Mouse (Mus musculus) lung, embryonic 15.5 days (tissue): ENCODE measurements around the gene Mllt11. TPM values are rescaled to one million over a fixed set of nuclear protein-coding genes. Genes with fewer than 3 reads are reported as not detected.
A peak's percentile ranks its signal among the peaks of the same experiment; 100 is the strongest.

Source experiments
- ATAC-seq: fragments of 200-750 bp; cut with Nextera tagmentation; 2 replicates; pipeline ENCODE4 v1.8.0; 2017; ENCODE audit warnings: moderate number of reproducible peaks, borderline replicate concordance; ENCODE audit not compliant: low FRiP score, low TSS enrichment; ENCODE audit errors: extremely low read depth
- H3K27ac ChIP-seq: fragments of 300-500 bp; sonication (generic); 2 replicates; pipeline ENCODE4 v1.5.1; 2015; ENCODE audit warnings: moderate library complexity, mild to moderate bottlenecking, inconsistent platforms
- H3K27me3 ChIP-seq: fragments of 300-500 bp; sonication (generic); 2 replicates; pipeline ENCODE4 v1.6.1; 2015; ENCODE audit warnings: inconsistent platforms
- H3K36me3 ChIP-seq: fragments of 300-500 bp; sonication (generic); 2 replicates; pipeline ENCODE4 v1.6.1; 2015; ENCODE audit warnings: inconsistent platforms
- H3K4me1 ChIP-seq: fragments of 300-500 bp; sonication (generic); 2 replicates; pipeline ENCODE4 v1.6.1; 2015; ENCODE audit warnings: inconsistent platforms
- H3K4me2 ChIP-seq: fragments of 300-500 bp; sonication (generic); 2 replicates; pipeline ENCODE4 v1.6.1; 2015; ENCODE audit warnings: inconsistent platforms, mild to moderate bottlenecking, moderate library complexity
- H3K4me3 ChIP-seq: fragments of 300-500 bp; sonication (generic); 2 replicates; pipeline ENCODE4 v1.5.1; 2015; ENCODE audit warnings: mild to moderate bottlenecking, inconsistent platforms
- H3K9ac ChIP-seq: fragments of 300-500 bp; sonication (generic); 2 replicates; pipeline ENCODE4 v1.6.1; 2015; ENCODE audit warnings: inconsistent platforms
- H3K9me3 ChIP-seq: fragments of 300-500 bp; sonication (generic); 2 replicates; pipeline ENCODE4 v1.6.1; 2016; ENCODE audit warnings: inconsistent platforms
- WGBS: fragments of 180-500 bp; shearing (Covaris S2); methylation state at CpG from one replicate; pipeline ENCODE4 v1.1.7; 2015; 5-methylcytosine and 5-hydroxymethylcytosine counted together
- polyA plus RNA-seq: library from polyadenylated mRNA; unstranded; fragments of >200 nt; fragmentation: Nextera tagmentation; extraction: Ambion mirVana; gene quantifications from 2 replicates; pipeline ENCODE4 v1.2.1, GENCODE M21; 2015

The Mllt11 gene
- polyA plus RNA-seq, 1 experiment from 2014 or later = 11.6 TPM

- Histone ChIP-seq H3K9me3 (no peaks in the 10 kb centered on the region), H3K4me3 (no peak overlapping the region), H3K4me1 (no peaks in the 10 kb centered on the region), H3K27me3 (no peaks in the 10 kb centered on the region), H3K4me2 (no peak overlapping the region), H3K36me3 (peaks cover 42% of the 10 kb centered on the region), H3K27ac (no peak overlapping the region), H3K9ac (no peak overlapping the region)
- WGBS = 91% methylated on average over 3 of the region's 3 CpGs
- no peak for ATAC-seq
Measured at GRCm38 (mm10) chr3:95266052-95266451, 34.1 kb upstream of the Mllt11 start.

- Histone ChIP-seq H3K36me3 (peaks cover 50% of the 10 kb centered on the region), H3K27me3 (no peaks in the 10 kb centered on the region), H3K9me3 (no peaks in the 10 kb centered on the region), H3K4me2 (no peak overlapping the region), H3K4me1 (no peaks in the 10 kb centered on the region), H3K9ac (no peak overlapping the region), H3K4me3 (no peak overlapping the region), H3K27ac (no peak overlapping the region)
- no peak for ATAC-seq
- WGBS = 83% methylated on average over 1 of the region's 1 CpGs
Measured at GRCm38 (mm10) chr3:95264724-95265123, 32.8 kb upstream of the Mllt11 start.

GRCm38 (mm10) chr3:95263089-95263739, 31.2 kb upstream of the Mllt11 start:
- no peak overlapping the region for H3K27ac ChIP-seq
- peaks cover 60% of the 10 kb centered on the region for H3K36me3 ChIP-seq
- WGBS = 40% methylated on average over 11 of the region's 11 CpGs
- ATAC-seq = no peak
- H3K9me3 ChIP-seq = no peaks in the 10 kb centered on the region
- H3K9ac ChIP-seq = no peak overlapping the region
- H3K4me2 ChIP-seq = no peak overlapping the region
- no peak overlapping the region for H3K4me3 ChIP-seq
- no peaks in the 10 kb centered on the region for H3K4me1 ChIP-seq
- H3K27me3 ChIP-seq = no peaks in the 10 kb centered on the region

GRCm38 (mm10) chr3:95261975-95262374, 30.0 kb upstream of the Mllt11 start:
- Histone ChIP-seq H3K27ac (no peak overlapping the region), H3K4me2 (no peak overlapping the region), H3K27me3 (no peaks in the 10 kb centered on the region), H3K4me3 (no peak overlapping the region), H3K36me3 (peaks cover 61% of the 10 kb centered on the region), H3K9me3 (no peaks in the 10 kb centered on the region), H3K9ac (no peak overlapping the region), H3K4me1 (no peaks in the 10 kb centered on the region)
- ATAC-seq = no peak
- 88% methylated on average over 4 of the region's 4 CpGs for WGBS

GRCm38 (mm10) chr3:95256931-95257330, 25.0 kb upstream of the Mllt11 start:
- Histone ChIP-seq H3K4me2 (no peak overlapping the region), H3K4me3 (no peak overlapping the region), H3K9me3 (no peaks in the 10 kb centered on the region), H3K36me3 (peaks cover 59% of the 10 kb centered on the region), H3K27me3 (no peaks in the 10 kb centered on the region), H3K9ac (no peak overlapping the region), H3K4me1 (no peaks in the 10 kb centered on the region), H3K27ac (no peak overlapping the region)
- no peak for ATAC-seq
- WGBS = 83% methylated on average over 5 of the region's 5 CpGs

GRCm38 (mm10) chr3:95250783-95251424, 18.9 kb upstream of the Mllt11 start, which contains the start of gene Bnipl:
TSS of gene Bnipl (minus strand) at chr3:95251193.
- WGBS = 24% methylated on average over 7 of the region's 7 CpGs

GRCm38 (mm10) chr3:95250361-95250760, 18.4 kb upstream of the Mllt11 start:
- no peak for ATAC-seq
- WGBS = 55% methylated on average over 5 of the region's 5 CpGs

More at GRCm38 (mm10) chr3:95250783-95251424, 18.9 kb upstream of the Mllt11 start, which contains the start of gene Bnipl:
- Histone ChIP-seq H3K36me3 (peaks cover 14% of the 10 kb centered on the region), H3K27ac (peak within 1 kb of the TSS; percentile 63), H3K4me2 (peak within 1 kb of the TSS; percentile 33), H3K4me1 (0 out of 2 replicates have a peak, but pooled peaks cover 13% of the 10 kb centered on the region), H3K9ac (no peak within 1 kb of the TSS), H3K4me3 (peak within 1 kb of the TSS; percentile 19; the same call in 1 of the 2 replicates), H3K27me3 (no peaks in the 10 kb centered on the region), H3K9me3 (no peaks in the 10 kb centered on the region)
- ATAC-seq = peak; percentile 60

GRCm38 (mm10) chr3:95247660-95248336, 15.8 kb upstream of the Mllt11 start:
- Histone ChIP-seq H3K36me3 (no peaks in the 10 kb centered on the region), H3K9me3 (no peaks in the 10 kb centered on the region), H3K4me2 (no peak overlapping the region), H3K4me3 (no peak overlapping the region), H3K27me3 (no peaks in the 10 kb centered on the region), H3K27ac (no peak overlapping the region), H3K9ac (no peak overlapping the region), H3K4me1 (0 out of 2 replicates have a peak, but pooled peaks cover 13% of the 10 kb centered on the region)
- ATAC-seq = no peak
- WGBS = 45% methylated on average over 1 of the region's 1 CpGs

More at GRCm38 (mm10) chr3:95250361-95250760, 18.4 kb upstream of the Mllt11 start:
- 0 out of 2 replicates have a peak, but pooled peaks cover 13% of the 10 kb centered on the region for H3K4me1 ChIP-seq
- H3K27ac ChIP-seq = peak overlapping the region; percentile 63
- H3K4me2 ChIP-seq = peak overlapping the region; percentile 33
- H3K27me3 ChIP-seq = no peaks in the 10 kb centered on the region
- no peak overlapping the region for H3K9ac ChIP-seq
- peaks cover 8% of the 10 kb centered on the region for H3K36me3 ChIP-seq
- no peak overlapping the region for H3K4me3 ChIP-seq
- H3K9me3 ChIP-seq = no peaks in the 10 kb centered on the region

- 70% methylated on average over 5 of the region's 5 CpGs for WGBS
- ATAC-seq = peak; percentile 39; the same call in 1 of the 2 replicates
- no peak overlapping the region for H3K4me3 ChIP-seq
Measured at GRCm38 (mm10) chr3:95246465-95247231, 14.7 kb upstream of the Mllt11 start.

GRCm38 (mm10) chr3:95243086-95243485, 11.1 kb upstream of the Mllt11 start:
- H3K36me3 ChIP-seq = peaks cover 5% of the 10 kb centered on the region; the same call in 1 of the 2 replicates
- H3K9me3 ChIP-seq = no peaks in the 10 kb centered on the region
- H3K27me3 ChIP-seq = no peaks in the 10 kb centered on the region
- H3K9ac ChIP-seq = no peak overlapping the region
- no peak overlapping the region for H3K4me2 ChIP-seq
- ATAC-seq = no peak
- 75% methylated on average over 2 of the region's 2 CpGs for WGBS
- H3K4me3 ChIP-seq = no peak overlapping the region
- H3K4me1 ChIP-seq = peaks cover 9% of the 10 kb centered on the region; the same call in 1 of the 2 replicates
- no peak overlapping the region for H3K27ac ChIP-seq

More at GRCm38 (mm10) chr3:95246465-95247231, 14.7 kb upstream of the Mllt11 start:
- Histone ChIP-seq H3K27ac (no peak overlapping the region), H3K36me3 (no peaks in the 10 kb centered on the region), H3K27me3 (no peaks in the 10 kb centered on the region), H3K9me3 (no peaks in the 10 kb centered on the region), H3K9ac (no peak overlapping the region), H3K4me1 (0 out of 2 replicates have a peak, but pooled peaks cover 13% of the 10 kb centered on the region), H3K4me2 (no peak overlapping the region)

- ATAC-seq = no peak
- H3K4me3 ChIP-seq = no peak within 1 kb of the TSS
- H3K9me3 ChIP-seq = no peaks in the 10 kb centered on the region
- H3K27me3 ChIP-seq = no peaks in the 10 kb centered on the region
- WGBS = 74% methylated on average over 7 of the region's 7 CpGs
- H3K27ac ChIP-seq = no peak within 1 kb of the TSS
- H3K4me1 ChIP-seq = peaks cover 9% of the 10 kb centered on the region; the same call in 1 of the 2 replicates
- H3K36me3 ChIP-seq = peaks cover 20% of the 10 kb centered on the region
- peak within 1 kb of the TSS; percentile 34; the same call in 1 of the 2 replicates for H3K4me2 ChIP-seq
- no peak within 1 kb of the TSS for H3K9ac ChIP-seq
Measured at GRCm38 (mm10) chr3:95241498-95241897, 9.5 kb upstream of the Mllt11 start, which contains the start of gene Gm128. TSS of gene Gm128 (minus strand) at chr3:95241598.
